Mouse (Mus musculus) embryonic fibroblast, embryonic 13.5 days (primary cell): ENCODE measurements at regions not wholly inside any gene's neighbourhood (a gene's known extent, or its start where the extent isn't known, plus 50 kb on each side); places are given as distances from the start of the nearest gene placed in this dataset.

Experiments
- CTCF ChIP-seq: IDR thresholded peaks from 2 replicates; pipeline ENCODE4 v1.5.1; 2011; ENCODE audit warnings: mild to moderate bottlenecking, control low read depth, low read length, moderate library complexity, borderline replicate concordance; ENCODE audit not compliant: insufficient read depth
- POLR2A ChIP-seq: IDR thresholded peaks from 2 replicates; pipeline ENCODE4 v1.6.1; 2011; ENCODE audit warnings: low read depth, mild to moderate bottlenecking, control low read depth, low read length, moderate library complexity

DNA sequence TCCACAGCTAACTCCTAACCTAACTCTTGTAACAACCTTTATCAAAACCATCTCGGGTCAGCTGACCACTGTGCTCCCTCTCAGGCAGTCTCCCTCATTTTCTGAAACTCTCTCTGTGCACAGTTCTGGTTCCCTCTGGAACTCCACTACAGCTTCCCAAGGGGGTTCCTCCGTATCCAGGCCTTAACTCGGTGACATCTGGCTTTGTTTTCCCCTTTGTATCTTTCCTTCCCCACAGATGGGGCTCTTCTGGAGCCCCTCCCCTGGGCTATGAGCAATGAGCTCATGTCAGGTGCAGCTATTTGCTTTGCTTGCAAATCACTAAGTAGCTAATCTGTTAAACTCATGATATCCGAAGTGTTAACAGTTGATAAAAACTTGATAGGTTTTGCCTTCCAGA is 535.6 kb downstream of the Slc4a3 start:
- no peak for TF ChIP-seq POLR2A
- TF ChIP-seq CTCF: no peak
